Mouse (Mus musculus) forebrain, embryonic 10.5 days (tissue): Measurements from ENCODE around the gene Gm6993. TPM values are rescaled to one million over a fixed set of nuclear protein-coding genes. Genes with fewer than 3 reads are reported as not detected.

ENCODE experiments used
- DNase-seq: peaks from one replicate; pipeline ENCODE4 v3.0.0-alpha.2; 2017; ENCODE audit warnings: low spot score; ENCODE audit errors: extremely low spot score
- H3K27ac ChIP-seq: fragments of 300-500 bp; sonication (generic); 2 replicates; pipeline ENCODE4 v1.5.1; 2016; ENCODE audit warnings: mild to moderate bottlenecking
- H3K27me3 ChIP-seq: fragments of 300-500 bp; sonication (generic); 2 replicates; pipeline ENCODE4 v1.6.1; 2016; ENCODE audit warnings: mild to moderate bottlenecking; ENCODE audit not compliant: poor library complexity, severe bottlenecking
- H3K36me3 ChIP-seq: fragments of 300-500 bp; sonication (generic); replicated peaks from 2 replicates; pipeline ENCODE4 v1.6.1; 2016; ENCODE audit warnings: mild to moderate bottlenecking, moderate library complexity
- H3K4me1 ChIP-seq: fragments of 300-500 bp; sonication (generic); 2 replicates; pipeline ENCODE4 v1.6.1; 2016
- H3K4me3 ChIP-seq: fragments of 300-500 bp; sonication (generic); 2 replicates; pipeline ENCODE4 v1.5.1; 2016; ENCODE audit warnings: mild to moderate bottlenecking, moderate library complexity
- H3K9me3 ChIP-seq: fragments of 300-500 bp; sonication (generic); 2 replicates; pipeline ENCODE4 v1.6.1; 2016; ENCODE audit warnings: mild to moderate bottlenecking, moderate library complexity
- WGBS: fragments of 180-500 bp; shearing (Covaris S2); methylation state at CpG from one replicate; pipeline ENCODE4 v1.1.7; 2016; 5-methylcytosine and 5-hydroxymethylcytosine counted together
- polyA plus RNA-seq: library from polyadenylated mRNA; unstranded; fragments of >200 nt; fragmentation: Nextera tagmentation; extraction: Ambion mirVana; gene quantifications from 2 replicates; pipeline ENCODE4 v1.2.1, GENCODE M21; 2016

Gm6993 gene
- polyA plus RNA-seq, 1 experiment from 2014 or later = not detected

- H3K27ac ChIP-seq = no peak overlapping the region
- no peak for DNase-seq
- peaks cover 69% of the 10 kb centered on the region for H3K27me3 ChIP-seq
- WGBS = 62% methylated on average over 4 of the region's 4 CpGs
- H3K4me3 ChIP-seq = peak overlapping the region; percentile 59
- peaks cover 62% of the 10 kb centered on the region for H3K4me1 ChIP-seq
- H3K36me3 ChIP-seq = peaks cover 10% of the 10 kb centered on the region; the same call in 1 of the 2 replicates
- no peaks in the 10 kb centered on the region for H3K9me3 ChIP-seq
Observed at GRCm38 (mm10) chr12:31267363-31267762, 26.8 kb downstream of the Gm6993 start.

GRCm38 (mm10) chr12:31268315-31268714 is 27.7 kb downstream of the Gm6993 start:
- no peak for DNase-seq
- Histone ChIP-seq H3K4me3 (no peak overlapping the region), H3K4me1 (peaks cover 62% of the 10 kb centered on the region), H3K27me3 (peaks cover 59% of the 10 kb centered on the region), H3K27ac (no peak overlapping the region), H3K36me3 (peaks cover 15% of the 10 kb centered on the region), H3K9me3 (no peaks in the 10 kb centered on the region)
- WGBS = 81% methylated on average over 3 of the region's 3 CpGs

GRCm38 (mm10) chr12:31269020-31269597 is 28.5 kb downstream of the Gm6993 start:
- Histone ChIP-seq H3K9me3 (no peaks in the 10 kb centered on the region), H3K4me3 (no peak overlapping the region), H3K36me3 (peaks cover 23% of the 10 kb centered on the region), H3K27me3 (peaks cover 51% of the 10 kb centered on the region), H3K27ac (no peak overlapping the region), H3K4me1 (peaks cover 57% of the 10 kb centered on the region)
- WGBS = 83% methylated on average over 11 of the region's 12 CpGs
- DNase-seq = no peak

- H3K9me3 ChIP-seq = no peaks in the 10 kb centered on the region
- no peak overlapping the region for H3K4me3 ChIP-seq
- no peak for DNase-seq
- WGBS = 92% methylated on average over 10 of the region's 10 CpGs
- H3K4me1 ChIP-seq = peaks cover 45% of the 10 kb centered on the region
- H3K27ac ChIP-seq = no peak overlapping the region
- peaks cover 39% of the 10 kb centered on the region for H3K27me3 ChIP-seq
- H3K36me3 ChIP-seq = peaks cover 29% of the 10 kb centered on the region
Observed at GRCm38 (mm10) chr12:31270361-31270760, 29.8 kb downstream of the Gm6993 start.

GRCm38 (mm10) chr12:31270776-31271175 is 30.2 kb downstream of the Gm6993 start:
- H3K9me3 ChIP-seq = no peaks in the 10 kb centered on the region
- H3K4me1 ChIP-seq = peaks cover 41% of the 10 kb centered on the region
- peaks cover 34% of the 10 kb centered on the region for H3K27me3 ChIP-seq
- WGBS = 76% methylated on average over 5 of the region's 5 CpGs
- H3K36me3 ChIP-seq = peaks cover 29% of the 10 kb centered on the region
- DNase-seq = no peak
- H3K27ac ChIP-seq = no peak overlapping the region
- H3K4me3 ChIP-seq = no peak overlapping the region

- Histone ChIP-seq H3K4me3 (no peak overlapping the region), H3K9me3 (no peaks in the 10 kb centered on the region), H3K36me3 (peaks cover 34% of the 10 kb centered on the region), H3K4me1 (peaks cover 34% of the 10 kb centered on the region), H3K27me3 (peaks cover 27% of the 10 kb centered on the region), H3K27ac (no peak overlapping the region)
- peak; percentile 25 for DNase-seq
- 57% methylated on average over 16 of the region's 16 CpGs for WGBS
Observed at GRCm38 (mm10) chr12:31271361-31272011, 30.9 kb downstream of the Gm6993 start.

- Histone ChIP-seq H3K27ac (no peak overlapping the region), H3K36me3 (peaks cover 35% of the 10 kb centered on the region), H3K27me3 (peaks cover 20% of the 10 kb centered on the region), H3K9me3 (no peaks in the 10 kb centered on the region), H3K4me1 (peaks cover 27% of the 10 kb centered on the region), H3K4me3 (no peak overlapping the region)
- WGBS = 74% methylated on average over 8 of the region's 8 CpGs
- DNase-seq = no peak
Observed at GRCm38 (mm10) chr12:31272012-31272735, 31.6 kb downstream of the Gm6993 start.

GRCm38 (mm10) chr12:31272846-31273245 is 32.3 kb downstream of the Gm6993 start:
- H3K4me1 ChIP-seq = peaks cover 24% of the 10 kb centered on the region
- peaks cover 35% of the 10 kb centered on the region for H3K36me3 ChIP-seq
- 80% methylated on average over 2 of the region's 2 CpGs for WGBS
- H3K4me3 ChIP-seq = no peak overlapping the region
- peaks cover 14% of the 10 kb centered on the region for H3K27me3 ChIP-seq
- no peak overlapping the region for H3K27ac ChIP-seq
- H3K9me3 ChIP-seq = no peaks in the 10 kb centered on the region
- DNase-seq = no peak

- H3K27ac ChIP-seq = no peak overlapping the region
- H3K27me3 ChIP-seq = peaks cover 6% of the 10 kb centered on the region; the same call in 1 of the 2 replicates
- DNase-seq = no peak
- H3K4me1 ChIP-seq = peaks cover 24% of the 10 kb centered on the region
- WGBS = 90% methylated on average over 7 of the region's 7 CpGs
- H3K9me3 ChIP-seq = no peaks in the 10 kb centered on the region
- peaks cover 41% of the 10 kb centered on the region for H3K36me3 ChIP-seq
- no peak overlapping the region for H3K4me3 ChIP-seq
Observed at GRCm38 (mm10) chr12:31273646-31274045, 33.1 kb downstream of the Gm6993 start.

- no peaks in the 10 kb centered on the region for H3K9me3 ChIP-seq
- H3K36me3 ChIP-seq = peaks cover 47% of the 10 kb centered on the region
- H3K4me3 ChIP-seq = no peak overlapping the region
- no peak for DNase-seq
- no peaks in the 10 kb centered on the region for H3K27me3 ChIP-seq
- H3K4me1 ChIP-seq = peaks cover 18% of the 10 kb centered on the region
- no peak overlapping the region for H3K27ac ChIP-seq
- 93% methylated on average over 10 of the region's 10 CpGs for WGBS
Observed at GRCm38 (mm10) chr12:31275411-31275810, 34.8 kb downstream of the Gm6993 start.

- WGBS = 97% methylated on average over 11 of the region's 11 CpGs
- peaks cover 10% of the 10 kb centered on the region; the same call in 1 of the 2 replicates for H3K4me1 ChIP-seq
- H3K9me3 ChIP-seq = no peaks in the 10 kb centered on the region
- H3K4me3 ChIP-seq = no peak overlapping the region
- peaks cover 38% of the 10 kb centered on the region for H3K36me3 ChIP-seq
- no peaks in the 10 kb centered on the region for H3K27me3 ChIP-seq
- no peak for DNase-seq
- no peak overlapping the region for H3K27ac ChIP-seq
Observed at GRCm38 (mm10) chr12:31278270-31278669, 37.7 kb downstream of the Gm6993 start.

- 90% methylated on average over 7 of the region's 7 CpGs for WGBS
- peaks cover 12% of the 10 kb centered on the region; the same call in 1 of the 2 replicates for H3K4me1 ChIP-seq
- H3K36me3 ChIP-seq = peaks cover 29% of the 10 kb centered on the region
- no peak for DNase-seq
- H3K4me3 ChIP-seq = no peak overlapping the region
- no peak overlapping the region for H3K27ac ChIP-seq
- no peaks in the 10 kb centered on the region for H3K9me3 ChIP-seq
- H3K27me3 ChIP-seq = no peaks in the 10 kb centered on the region
Observed at GRCm38 (mm10) chr12:31280318-31280717, 39.7 kb downstream of the Gm6993 start.

- peaks cover 35% of the 10 kb centered on the region for H3K36me3 ChIP-seq
- H3K9me3 ChIP-seq = no peaks in the 10 kb centered on the region
- no peak overlapping the region for H3K4me3 ChIP-seq
- H3K27ac ChIP-seq = no peak overlapping the region
- WGBS = 70% methylated on average over 9 of the region's 9 CpGs
- H3K4me1 ChIP-seq = peaks cover 12% of the 10 kb centered on the region; the same call in 1 of the 2 replicates
- no peak for DNase-seq
- H3K27me3 ChIP-seq = no peaks in the 10 kb centered on the region
Observed at GRCm38 (mm10) chr12:31281100-31281591, 40.6 kb downstream of the Gm6993 start.
